Comparison of ENCODE assay signal across 12 mouse cellular contexts in genomic region chr2:180107081-180107480, GRCm38 (mm10). TPM values are rescaled to one million over a fixed set of nuclear protein-coding genes. Genes with fewer than 3 reads are reported as not detected.
A peak's percentile ranks its signal among the peaks of the same experiment; 100 is the strongest.
DNase-seq lines count a peak whose midpoint lies in the region; ATAC-seq and TF ChIP-seq lines count a peak whose summit lies in the region.
"Had no signal": no experiment of that assay in that cellular context is flagged by ENCODE, and none has a peak within 500 bp of the region (broad histone marks: within the 10 kb centered on the region; RNA-seq: fewer than 3 reads in every experiment).

No protein-coding gene starts in this region.

- no peak overlapping the region for H3K9ac ChIP-seq in liver, postnatal 0 days (replicated peaks)
- H3K9ac ChIP-seq in liver, embryonic 12.5 days, result no peak overlapping the region
- H3K9ac ChIP-seq in heart, embryonic 12.5 days, result no peak overlapping the region
- H3K9ac ChIP-seq: embryonic facial prominence, embryonic 12.5 days; forebrain, postnatal 0 days had no signal

- H3K4me3 ChIP-seq in cerebellum, adult 2 months (replicated peaks; ENCODE audit: insufficient read depth, low read depth, low read length), result no peak overlapping the region
- no peak overlapping the region for H3K4me3 ChIP-seq in liver, postnatal 0 days (ENCODE audit: low read depth, low read length)
- H3K4me3 ChIP-seq in liver, embryonic 12.5 days, result no peak overlapping the region
- no peak overlapping the region for H3K4me3 ChIP-seq in heart, embryonic 12.5 days
- H3K4me3 ChIP-seq: embryonic facial prominence, embryonic 12.5 days had no signal

- no peak overlapping the region for H3K4me2 ChIP-seq in liver, postnatal 0 days (ENCODE audit: low read depth, low read length)
- H3K4me2 ChIP-seq in liver, embryonic 12.5 days, result no peak overlapping the region
- no peak overlapping the region for H3K4me2 ChIP-seq in heart, embryonic 12.5 days
- H3K4me2 ChIP-seq: embryonic facial prominence, embryonic 12.5 days; heart, embryonic 11.5 days had no signal

- no peaks in the 10 kb centered on the region for H3K4me1 ChIP-seq in cerebellum, adult 2 months (ENCODE audit: control insufficient read depth, insufficient read depth, low read length)
- H3K4me1 ChIP-seq in liver, postnatal 0 days (ENCODE audit: insufficient read depth), result peaks cover 12% of the 10 kb centered on the region
- peaks cover 21% of the 10 kb centered on the region for H3K4me1 ChIP-seq in liver, embryonic 12.5 days
- peaks cover 27% of the 10 kb centered on the region for H3K4me1 ChIP-seq in heart, embryonic 12.5 days (replicated peaks)

- no peak for TF ChIP-seq POLR2A in cerebellum, adult 2 months (IDR thresholded peaks at IDR 0.05; ENCODE audit: borderline replicate concordance, insufficient read depth, low read length)

- TF ChIP-seq CTCF in cerebellum, adult 2 months (IDR thresholded peaks at IDR 0.05; ENCODE audit: borderline replicate concordance, insufficient read depth, low read depth, low read length), result peak; percentile 17; the same call in 1 of the 2 replicates
- TF ChIP-seq CTCF in liver, postnatal 0 days (IDR thresholded peaks at IDR 0.05; ENCODE audit: low read depth), result peak; percentile 53

- H3K9me3 ChIP-seq in liver, postnatal 0 days (ENCODE audit: low read length), result no peaks in the 10 kb centered on the region
- H3K9me3 ChIP-seq in liver, embryonic 12.5 days (replicated peaks), result no peaks in the 10 kb centered on the region
- no peaks in the 10 kb centered on the region for H3K9me3 ChIP-seq in heart, embryonic 12.5 days (replicated peaks)
- H3K9me3 ChIP-seq: embryonic facial prominence, embryonic 12.5 days had no signal

- ATAC-seq in cerebellum, adult (ENCODE audit: insufficient number of reproducible peaks, low FRiP score, low TSS enrichment), result no peak
- no peak for ATAC-seq in liver, postnatal 0 days
- no peak for ATAC-seq in liver, embryonic 12.5 days
- no peak for ATAC-seq in heart, embryonic 12.5 days (ENCODE audit: insufficient number of reproducible peaks, low FRiP score)
- ATAC-seq: activated CD4-positive, CD25-positive, alpha-beta regulatory T cell, adult 4 months; forebrain, postnatal 0 days had no signal

- TF ChIP-seq EP300 in liver, postnatal 0 days (IDR thresholded peaks at IDR 0.05; ENCODE audit: low read depth), result no peak

- no peak for DNase-seq in cerebellum, adult 2 months
- DNase-seq in liver, postnatal 0 days, result no peak
- DNase-seq in NIH3T3 (ENCODE audit: low read depth), result peak; percentile 16
- peak; percentile 48 for DNase-seq in retina, postnatal 1 day
- no peak for DNase-seq in kidney, postnatal 10 days
- DNase-seq: forebrain, postnatal 0 days had no signal

- 0 out of 2 replicates have a peak, but pooled peaks cover 1% of the 10 kb centered on the region for H3K27me3 ChIP-seq in cerebellum, adult 2 months (ENCODE audit: control insufficient read depth, insufficient read depth, low read length)
- H3K27me3 ChIP-seq in liver, postnatal 0 days (ENCODE audit: insufficient read depth, low read length), result peaks cover 41% of the 10 kb centered on the region
- peaks cover 71% of the 10 kb centered on the region for H3K27me3 ChIP-seq in liver, embryonic 12.5 days (replicated peaks)
- H3K27me3 ChIP-seq in heart, embryonic 12.5 days (replicated peaks), result peaks cover 45% of the 10 kb centered on the region

- no peak overlapping the region for H3K27ac ChIP-seq in cerebellum, adult 2 months (ENCODE audit: insufficient read depth, low read length)
- H3K27ac ChIP-seq in liver, postnatal 0 days (ENCODE audit: low read depth), result no peak overlapping the region
- no peak overlapping the region for H3K27ac ChIP-seq in liver, embryonic 12.5 days
- no peak overlapping the region for H3K27ac ChIP-seq in heart, embryonic 12.5 days (ENCODE audit: poor library complexity, severe bottlenecking)
- H3K27ac ChIP-seq: embryonic facial prominence, embryonic 12.5 days had no signal

- 87% methylated on average over 4 of the region's 4 CpGs for WGBS in cerebellum, adult 2 months
- WGBS in liver, postnatal 0 days (ENCODE audit: insufficient replicate concordance), result 49% methylated on average over 4 of the region's 4 CpGs
- 48% methylated on average over 4 of the region's 4 CpGs for WGBS in liver, embryonic 12.5 days (ENCODE audit: insufficient replicate concordance)
- WGBS in heart, embryonic 12.5 days, result 59% methylated on average over 4 of the region's 4 CpGs

- H3K36me3 ChIP-seq in liver, postnatal 0 days (replicated peaks; ENCODE audit: insufficient read depth, low read length), result no peaks in the 10 kb centered on the region
- no peaks in the 10 kb centered on the region for H3K36me3 ChIP-seq in liver, embryonic 12.5 days
- no peaks in the 10 kb centered on the region for H3K36me3 ChIP-seq in heart, embryonic 12.5 days
- H3K36me3 ChIP-seq: embryonic facial prominence, embryonic 12.5 days had no signal

RNA-seq across cellular contexts. Expression of gene Hrh3, which starts 2.8 kb away (rescaled TPM):
- polyA plus RNA-seq in cerebellum, adult 2 months (2012; rRNA removed), result 21.1 and 25.4 TPM in 2 replicates
- polyA plus RNA-seq in liver, postnatal 0 days (2015; fragmentation: Nextera tagmentation; extraction: Ambion mirVana), result not detected in 2 replicates
- polyA plus RNA-seq in liver, embryonic 12.5 days (2016; fragmentation: Nextera tagmentation; extraction: Ambion mirVana), result not detected in 2 replicates
- polyA plus RNA-seq in heart, embryonic 12.5 days (2016; fragmentation: Nextera tagmentation; extraction: Ambion mirVana), result not detected in 2 replicates
- polyA plus RNA-seq: activated CD4-positive, CD25-positive, alpha-beta regulatory T cell, adult 4 months; heart, embryonic 11.5 days had no signal

RNA-seq across cellular contexts. Expression of gene Osbpl2, which starts 12.0 kb away (rescaled TPM):
- polyA plus RNA-seq in cerebellum, adult 2 months (2012; rRNA removed), result 64.3 and 69.6 TPM in 2 replicates
- polyA plus RNA-seq in liver, postnatal 0 days (2015; fragmentation: Nextera tagmentation; extraction: Ambion mirVana), result 9.6 and 10.5 TPM in 2 replicates
- 13.5 and 15.5 TPM in 2 replicates for polyA plus RNA-seq in liver, embryonic 12.5 days (2016; fragmentation: Nextera tagmentation; extraction: Ambion mirVana)
- 37.2 and 37.5 TPM in 2 replicates for polyA plus RNA-seq in heart, embryonic 12.5 days (2016; fragmentation: Nextera tagmentation; extraction: Ambion mirVana)

RNA-seq across cellular contexts. Expression of gene Mtg2, which starts 36.7 kb away (rescaled TPM):
- 28.5 and 28.7 TPM in 2 replicates for polyA plus RNA-seq in cerebellum, adult 2 months (2012; rRNA removed)
- polyA plus RNA-seq in liver, postnatal 0 days (2015; fragmentation: Nextera tagmentation; extraction: Ambion mirVana), result 9.6 and 9.8 TPM in 2 replicates
- 17.6 and 18.0 TPM in 2 replicates for polyA plus RNA-seq in liver, embryonic 12.5 days (2016; fragmentation: Nextera tagmentation; extraction: Ambion mirVana)
- polyA plus RNA-seq in heart, embryonic 12.5 days (2016; fragmentation: Nextera tagmentation; extraction: Ambion mirVana), result 23.7 and 24.4 TPM in 2 replicates

Comparison
In these comparisons a context has a peak if more than half of its experiments do, and no peak if none do; other contexts are left out.
1. DNase-seq: peak in NIH3T3 (single experiment) and retina, postnatal 1 day (single experiment); none in cerebellum, adult 2 months (0 of 2), liver, postnatal 0 days (single experiment) and kidney, postnatal 10 days (single experiment).
2. RNA of gene Hrh3, which starts 2.8 kb away (polyA plus RNA-seq): 21.1 to 25.4 TPM in cerebellum, adult 2 months; not detected in liver, postnatal 0 days, not detected in liver, embryonic 12.5 days and not detected in heart, embryonic 12.5 days; every median in the first group is over 10 times any median in the second.